Mouse (Mus musculus) stomach, postnatal 0 days (tissue): ENCODE data around the gene Samd4b.
"Not testable (repeated sequence)": the region's sequence is repeated elsewhere in the genome, so short reads cannot be mapped to it uniquely, and the experiment has no call there.

ENCODE experiments used
- CTCF ChIP-seq: IDR thresholded peaks from 2 replicates; pipeline ENCODE4 v1.5.1; 2016; ENCODE audit warnings: antibody characterized with exemption, low read depth, mild to moderate bottlenecking, moderate library complexity
- EP300 ChIP-seq: optimal IDR thresholded peaks from 2 replicates; pipeline ENCODE3; 2016; ENCODE audit warnings: antibody characterized with exemption

GRCm38 (mm10) chr7:28510405-28510974, 87.5 kb downstream of the Samd4b start, which contains the start of gene Ifnl2:
- TF ChIP-seq EP300, CTCF: not testable (repeated sequence)
